Mouse (Mus musculus): ENCODE measurements around the gene Maml3. TPM values are rescaled to one million over a fixed set of nuclear protein-coding genes. Genes with fewer than 3 reads are reported as not detected.

The Maml3 gene
- polyA plus RNA-seq, 1 experiment, result 2.2 TPM

DNA sequence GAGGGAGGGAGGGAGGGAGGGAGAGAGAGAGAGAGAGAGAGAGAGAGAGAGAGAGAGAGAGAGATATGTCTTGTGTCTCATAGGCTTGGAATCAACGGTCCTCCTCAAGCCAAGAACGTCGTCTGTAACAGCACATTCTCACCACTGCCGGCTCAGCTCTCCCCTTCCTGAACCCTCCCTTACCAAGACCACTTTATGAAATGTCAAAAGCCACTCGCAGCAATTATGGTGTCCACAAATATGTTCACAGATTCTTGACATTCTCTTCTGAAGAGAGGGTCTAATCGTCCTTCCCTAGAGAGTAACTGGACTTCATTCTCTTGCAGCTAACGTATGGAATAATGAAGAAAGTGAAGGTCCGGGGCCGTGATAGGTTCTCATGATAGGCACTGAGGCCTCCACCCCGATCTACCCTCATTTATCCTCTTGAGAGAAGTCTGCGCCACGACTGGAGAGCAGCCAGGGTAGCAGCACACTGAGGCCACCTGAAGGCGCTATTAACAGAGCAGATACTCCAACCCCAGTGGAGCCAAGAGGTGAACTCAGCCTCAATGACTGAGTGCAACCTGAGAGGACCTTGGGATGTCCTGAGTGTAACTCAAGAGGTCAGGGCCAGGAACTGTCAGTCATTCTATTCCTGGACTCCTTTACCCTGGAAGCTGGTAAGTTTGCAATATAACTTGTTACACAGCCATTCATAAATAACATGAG lies 264.6 kb downstream of the Maml3 start:
- Histone ChIP-seq H3K4me3 (ENCODE audit: insufficient read depth, poor library complexity, severe bottlenecking) (no peak overlapping the region), H3K79me2 (ENCODE audit: control insufficient read depth, insufficient read depth) (no peaks in the 10 kb centered on the region), H3K27me3 (ENCODE audit: control insufficient read depth, insufficient read depth, insufficient read length) (no peaks in the 10 kb centered on the region), H3K79me3 (ENCODE audit: low read depth) (no peaks in the 10 kb centered on the region), H3K36me3 (ENCODE audit: control insufficient read depth, insufficient read depth) (no peaks in the 10 kb centered on the region), H3ac (ENCODE audit: control insufficient read depth, insufficient read length, low read depth) (no peak overlapping the region)
- TF ChIP-seq MYOG (IDR thresholded peaks at IDR 0.05; ENCODE audit: control insufficient read depth, extremely low read depth, insufficient read length), result no peak
- TF ChIP-seq CTCF (IDR thresholded peaks at IDR 0.05; ENCODE audit: control insufficient read depth, insufficient read depth, insufficient read length), result no peak
- TF ChIP-seq CEBPB (IDR thresholded peaks at IDR 0.05; ENCODE audit: low read depth), result no peak
- no peak for TF ChIP-seq MYOD1 (IDR thresholded peaks at IDR 0.05; ENCODE audit: control insufficient read depth, insufficient read length, low read depth)
- TF ChIP-seq FOSL1 (IDR thresholded peaks at IDR 0.05; ENCODE audit: insufficient read depth, low read length, poor library complexity, severe bottlenecking), result no peak
- no peak for TF ChIP-seq USF1 (IDR thresholded peaks at IDR 0.05; ENCODE audit: low read depth)
- TF ChIP-seq MAX (IDR thresholded peaks at IDR 0.05), result no peak

DNA sequence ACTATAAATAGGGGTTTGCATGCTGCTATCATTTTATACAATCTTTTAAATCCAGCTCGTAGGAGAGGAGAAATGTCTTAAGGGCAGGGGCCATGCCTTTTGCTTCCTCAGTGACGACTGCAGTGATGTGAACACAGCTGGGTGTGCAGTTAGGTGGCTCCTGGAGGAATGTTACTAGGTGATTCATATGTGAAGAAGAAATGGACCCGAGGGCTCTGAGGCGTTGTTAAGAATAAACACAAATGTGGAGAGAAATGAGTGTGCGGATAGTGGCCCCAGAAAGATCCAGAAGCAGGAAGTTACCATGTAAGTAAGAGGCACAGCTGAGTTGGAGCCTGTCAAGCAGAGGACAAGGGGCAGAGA lies 265.5 kb downstream of the Maml3 start:
- H3K27me3 ChIP-seq (ENCODE audit: control insufficient read depth, insufficient read depth, insufficient read length), result no peaks in the 10 kb centered on the region
- TF ChIP-seq MAX (IDR thresholded peaks at IDR 0.05) (no peak), USF1 (IDR thresholded peaks at IDR 0.05; ENCODE audit: low read depth) (no peak), CTCF (IDR thresholded peaks at IDR 0.05; ENCODE audit: control insufficient read depth, insufficient read depth, insufficient read length) (no peak), MYOG (IDR thresholded peaks at IDR 0.05; ENCODE audit: control insufficient read depth, extremely low read depth, insufficient read length) (no peak), FOSL1 (IDR thresholded peaks at IDR 0.05; ENCODE audit: insufficient read depth, low read length, poor library complexity, severe bottlenecking) (no peak), MYOD1 (IDR thresholded peaks at IDR 0.05; ENCODE audit: control insufficient read depth, insufficient read length, low read depth) (no peak), CEBPB (IDR thresholded peaks at IDR 0.05; ENCODE audit: low read depth) (no peak)
- no peak overlapping the region for H3ac ChIP-seq (ENCODE audit: control insufficient read depth, insufficient read length, low read depth)
- no peak overlapping the region for H3K4me3 ChIP-seq (ENCODE audit: insufficient read depth, poor library complexity, severe bottlenecking)
- H3K79me3 ChIP-seq (ENCODE audit: low read depth), result no peaks in the 10 kb centered on the region
- no peaks in the 10 kb centered on the region for H3K79me2 ChIP-seq (ENCODE audit: control insufficient read depth, insufficient read depth)
- H3K36me3 ChIP-seq (ENCODE audit: control insufficient read depth, insufficient read depth), result no peaks in the 10 kb centered on the region

GRCm38 (mm10) chr3:51838696-51839352 lies 266.1 kb downstream of the Maml3 start:
- no peaks in the 10 kb centered on the region for H3K36me3 ChIP-seq (ENCODE audit: control insufficient read depth, insufficient read depth)
- no peaks in the 10 kb centered on the region for H3K79me3 ChIP-seq (ENCODE audit: low read depth)
- TF ChIP-seq MAX (IDR thresholded peaks at IDR 0.05) (no peak), MYOG (IDR thresholded peaks at IDR 0.05; ENCODE audit: control insufficient read depth, extremely low read depth, insufficient read length) (no peak), CTCF (IDR thresholded peaks at IDR 0.05; ENCODE audit: control insufficient read depth, insufficient read depth, insufficient read length) (no peak), MYOD1 (IDR thresholded peaks at IDR 0.05; ENCODE audit: control insufficient read depth, insufficient read length, low read depth) (no peak), FOSL1 (IDR thresholded peaks at IDR 0.05; ENCODE audit: insufficient read depth, low read length, poor library complexity, severe bottlenecking) (no peak), USF1 (IDR thresholded peaks at IDR 0.05; ENCODE audit: low read depth) (no peak), CEBPB (IDR thresholded peaks at IDR 0.05; ENCODE audit: low read depth) (no peak)
- no peaks in the 10 kb centered on the region for H3K79me2 ChIP-seq (ENCODE audit: control insufficient read depth, insufficient read depth)
- no peak overlapping the region for H3K4me3 ChIP-seq (ENCODE audit: insufficient read depth, poor library complexity, severe bottlenecking)
- no peak overlapping the region for H3ac ChIP-seq (ENCODE audit: control insufficient read depth, insufficient read length, low read depth)
- no peaks in the 10 kb centered on the region for H3K27me3 ChIP-seq (ENCODE audit: control insufficient read depth, insufficient read depth, insufficient read length)

DNA sequence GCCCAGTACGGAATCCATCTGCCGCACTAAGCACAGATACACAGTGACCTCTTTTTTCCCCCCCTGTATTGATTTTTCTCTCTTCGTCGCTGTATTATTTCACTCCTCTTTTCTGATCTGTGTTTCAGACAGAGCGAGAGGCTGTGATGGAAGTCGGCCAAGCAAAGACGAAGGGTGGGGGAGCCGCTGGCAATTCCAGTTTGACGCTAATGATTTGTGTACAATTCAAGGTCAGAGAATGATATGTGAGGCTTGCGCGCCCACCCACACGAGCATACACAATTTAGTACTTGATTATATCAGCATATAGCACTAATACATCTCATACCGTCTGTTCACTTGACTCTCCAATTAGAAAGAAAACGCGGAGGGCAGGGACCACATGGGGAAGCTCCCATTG lies 271.9 kb downstream of the Maml3 start:
- Histone ChIP-seq H3K27me3 (ENCODE audit: control insufficient read depth, insufficient read depth, insufficient read length) (no peaks in the 10 kb centered on the region), H3K36me3 (ENCODE audit: control insufficient read depth, insufficient read depth) (no peaks in the 10 kb centered on the region), H3K4me3 (ENCODE audit: insufficient read depth, poor library complexity, severe bottlenecking) (no peak overlapping the region), H3K79me2 (ENCODE audit: control insufficient read depth, insufficient read depth) (no peaks in the 10 kb centered on the region), H3K79me3 (ENCODE audit: low read depth) (no peaks in the 10 kb centered on the region), H3ac (ENCODE audit: control insufficient read depth, insufficient read length, low read depth) (no peak overlapping the region)
- TF ChIP-seq USF1 (IDR thresholded peaks at IDR 0.05; ENCODE audit: low read depth), result no peak
- no peak for TF ChIP-seq CTCF (IDR thresholded peaks at IDR 0.05; ENCODE audit: control insufficient read depth, insufficient read depth, insufficient read length)
- TF ChIP-seq MYOG (IDR thresholded peaks at IDR 0.05; ENCODE audit: control insufficient read depth, extremely low read depth, insufficient read length), result no peak
- no peak for TF ChIP-seq FOSL1 (IDR thresholded peaks at IDR 0.05; ENCODE audit: insufficient read depth, low read length, poor library complexity, severe bottlenecking)

- no peak for TF ChIP-seq USF1 (IDR thresholded peaks at IDR 0.05; ENCODE audit: low read depth)
- no peak for TF ChIP-seq CEBPB (IDR thresholded peaks at IDR 0.05; ENCODE audit: low read depth)
- no peak for TF ChIP-seq MYOG (IDR thresholded peaks at IDR 0.05; ENCODE audit: control insufficient read depth, extremely low read depth, insufficient read length)
- no peak for TF ChIP-seq MYOD1 (IDR thresholded peaks at IDR 0.05; ENCODE audit: control insufficient read depth, insufficient read length, low read depth)
- TF ChIP-seq CTCF (IDR thresholded peaks at IDR 0.05; ENCODE audit: control insufficient read depth, insufficient read depth, insufficient read length), result no peak
- TF ChIP-seq FOSL1 (IDR thresholded peaks at IDR 0.05; ENCODE audit: insufficient read depth, low read length, poor library complexity, severe bottlenecking), result no peak
- no peak for TF ChIP-seq MAX (IDR thresholded peaks at IDR 0.05)
- Histone ChIP-seq H3K79me2 (ENCODE audit: control insufficient read depth, insufficient read depth) (no peaks in the 10 kb centered on the region), H3ac (ENCODE audit: control insufficient read depth, insufficient read length, low read depth) (no peak overlapping the region), H3K36me3 (ENCODE audit: control insufficient read depth, insufficient read depth) (no peaks in the 10 kb centered on the region), H3K79me3 (ENCODE audit: low read depth) (no peaks in the 10 kb centered on the region), H3K27me3 (ENCODE audit: control insufficient read depth, insufficient read depth, insufficient read length) (no peaks in the 10 kb centered on the region), H3K4me3 (ENCODE audit: insufficient read depth, poor library complexity, severe bottlenecking) (no peak overlapping the region)
Measured at GRCm38 (mm10) chr3:51830821-51831429, 274.0 kb downstream of the Maml3 start.

Data from C2C12 (cell line).